Mouse (Mus musculus) bone marrow, adult 2 months (tissue): ENCODE measurements around the gene Abcd3.

ENCODE experiments used
- CTCF ChIP-seq: fragments of 200-500 bp; IDR thresholded peaks from 2 replicates; pipeline ENCODE4 v1.5.1; 2011; ENCODE audit warnings: low read length, control low read depth; ENCODE audit not compliant: control insufficient read depth, insufficient read depth
- POLR2A ChIP-seq: fragments of 200-500 bp; IDR thresholded peaks from 2 replicates; pipeline ENCODE4 v1.6.1; 2011; ENCODE audit warnings: low read depth, mild to moderate bottlenecking, control low read depth, low read length, borderline replicate concordance; ENCODE audit not compliant: control insufficient read depth

DNA sequence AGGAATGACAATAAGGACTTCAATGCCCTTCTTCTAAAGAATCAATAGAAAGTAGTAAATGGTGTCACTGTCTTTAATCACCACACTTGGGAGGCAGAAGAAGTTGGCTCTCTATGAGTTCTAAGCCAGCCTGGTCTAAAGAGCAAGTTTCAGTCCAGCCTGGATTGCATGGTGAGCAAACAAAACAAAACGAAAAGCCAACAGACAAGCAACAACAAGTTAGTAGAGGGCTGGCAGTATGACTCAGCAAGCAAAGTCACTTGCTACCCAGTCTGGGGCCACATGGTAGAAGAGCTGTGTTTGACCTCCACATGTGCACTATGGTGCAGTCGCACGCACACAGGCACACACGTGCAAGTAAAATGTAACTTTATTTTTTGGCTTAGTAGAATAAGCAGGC lies 41.0 kb upstream of the Abcd3 start:
- TF ChIP-seq CTCF (no peak), POLR2A (no peak)
